Mouse (Mus musculus): ENCODE results near the gene Fcgr4. TPM values are rescaled to one million over a fixed set of nuclear protein-coding genes. Genes with fewer than 3 reads are reported as not detected.

Gene Fcgr4
- polyA plus RNA-seq, 1 experiment from 2014 or later, result not detected

DNA sequence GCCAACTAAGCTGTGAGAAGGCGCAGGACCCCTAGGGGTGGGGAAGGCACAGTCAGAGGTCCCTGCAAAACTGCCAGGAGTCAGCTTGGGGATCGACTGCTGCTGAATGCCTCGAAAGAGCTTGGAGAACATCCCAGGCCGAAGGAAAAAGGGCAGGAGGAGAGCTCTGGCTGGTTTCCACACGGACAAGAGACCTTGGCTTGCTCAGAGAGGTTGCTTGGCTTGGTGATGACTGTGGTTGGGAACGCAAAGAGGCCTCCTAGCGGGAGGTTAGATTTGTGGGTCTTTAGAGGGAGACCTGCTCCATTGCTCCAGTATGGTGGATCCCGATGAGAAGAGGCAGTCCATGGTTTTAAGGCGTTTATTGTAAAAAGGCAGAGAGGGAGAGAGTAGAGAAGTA, 29.1 kb upstream of the Fcgr4 start:
- DNase-seq (ENCODE audit: low spot score), result no peak
- Histone ChIP-seq H3K4me1 (no peaks in the 10 kb centered on the region), H3K27me3 (ENCODE audit: low read depth, poor library complexity, severe bottlenecking) (0 out of 2 replicates have a peak, but pooled peaks cover 7% of the 10 kb centered on the region), H3K4me3 (no peak overlapping the region), H3K36me3 (no peaks in the 10 kb centered on the region), H3K9me3 (replicated peaks) (no peaks in the 10 kb centered on the region), H3K27ac (no peak overlapping the region)
- 74% methylated on average over 9 of the region's 9 CpGs for WGBS

DNA sequence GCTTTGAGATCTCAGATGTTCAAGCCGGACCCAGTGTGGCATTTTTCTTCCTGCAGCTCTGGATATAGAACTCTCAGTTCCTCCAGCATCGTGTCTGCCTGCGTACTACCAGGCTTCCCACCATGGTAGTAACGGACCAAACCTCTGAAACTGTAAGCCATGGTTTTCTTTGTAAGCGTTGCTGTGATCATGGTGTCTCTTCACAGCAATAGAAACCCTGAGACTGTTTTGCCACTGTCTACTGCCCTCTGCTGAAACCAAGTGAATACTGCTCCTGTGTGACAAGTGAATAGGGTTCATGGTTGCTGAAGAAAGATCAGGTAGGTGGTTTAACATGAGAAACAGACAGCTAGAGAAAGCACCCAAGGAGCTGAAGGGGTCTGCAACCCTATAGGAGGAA, 26.2 kb upstream of the Fcgr4 start:
- Histone ChIP-seq H3K9me3 (replicated peaks) (no peaks in the 10 kb centered on the region), H3K27me3 (ENCODE audit: low read depth, poor library complexity, severe bottlenecking) (0 out of 2 replicates have a peak, but pooled peaks cover 7% of the 10 kb centered on the region), H3K36me3 (no peaks in the 10 kb centered on the region), H3K4me1 (no peaks in the 10 kb centered on the region), H3K27ac (no peak overlapping the region), H3K4me3 (no peak overlapping the region)
- WGBS, result 66% methylated on average over 5 of the region's 5 CpGs
- no peak for DNase-seq (ENCODE audit: low spot score)

GRCm38 (mm10) chr1:170996034-170996433, 22.7 kb upstream of the Fcgr4 start:
- Histone ChIP-seq H3K4me3 (no peak overlapping the region), H3K27me3 (ENCODE audit: low read depth, poor library complexity, severe bottlenecking) (no peaks in the 10 kb centered on the region), H3K4me1 (0 out of 2 replicates have a peak, but pooled peaks cover 5% of the 10 kb centered on the region), H3K36me3 (no peaks in the 10 kb centered on the region), H3K9me3 (replicated peaks) (no peaks in the 10 kb centered on the region), H3K27ac (no peak overlapping the region)
- no peak for DNase-seq (ENCODE audit: low spot score)
- 86% methylated on average over 3 of the region's 3 CpGs for WGBS

- peak; percentile 58 for DNase-seq (ENCODE audit: low spot score)
- no peak overlapping the region for H3K27ac ChIP-seq
- H3K4me3 ChIP-seq, result no peak overlapping the region
- 49% methylated on average over 3 of the region's 3 CpGs for WGBS
- H3K36me3 ChIP-seq, result no peaks in the 10 kb centered on the region
- no peaks in the 10 kb centered on the region for H3K9me3 ChIP-seq (replicated peaks)
- no peaks in the 10 kb centered on the region for H3K27me3 ChIP-seq (ENCODE audit: low read depth, poor library complexity, severe bottlenecking)
- H3K4me1 ChIP-seq, result 0 out of 2 replicates have a peak, but pooled peaks cover 5% of the 10 kb centered on the region
Observed at GRCm38 (mm10) chr1:170996753-170997152, 22.0 kb upstream of the Fcgr4 start.

- DNase-seq (ENCODE audit: low spot score), result no peak
- Histone ChIP-seq H3K4me1 (0 out of 2 replicates have a peak, but pooled peaks cover 5% of the 10 kb centered on the region), H3K27ac (no peak overlapping the region), H3K9me3 (replicated peaks) (no peaks in the 10 kb centered on the region), H3K36me3 (no peaks in the 10 kb centered on the region), H3K27me3 (ENCODE audit: low read depth, poor library complexity, severe bottlenecking) (no peaks in the 10 kb centered on the region), H3K4me3 (peak overlapping the region; percentile 28; the same call in 1 of the 2 replicates)
- WGBS, result 66% methylated on average over 21 of the region's 21 CpGs
Observed at GRCm38 (mm10) chr1:170997756-170998655, 20.7 kb upstream of the Fcgr4 start.

GRCm38 (mm10) chr1:170999811-171000210, 18.9 kb upstream of the Fcgr4 start:
- Histone ChIP-seq H3K27me3 (ENCODE audit: low read depth, poor library complexity, severe bottlenecking) (no peaks in the 10 kb centered on the region), H3K4me3 (no peak overlapping the region), H3K9me3 (replicated peaks) (no peaks in the 10 kb centered on the region), H3K27ac (no peak overlapping the region), H3K36me3 (no peaks in the 10 kb centered on the region), H3K4me1 (0 out of 2 replicates have a peak, but pooled peaks cover 5% of the 10 kb centered on the region)
- no peak for DNase-seq (ENCODE audit: low spot score)

DNA sequence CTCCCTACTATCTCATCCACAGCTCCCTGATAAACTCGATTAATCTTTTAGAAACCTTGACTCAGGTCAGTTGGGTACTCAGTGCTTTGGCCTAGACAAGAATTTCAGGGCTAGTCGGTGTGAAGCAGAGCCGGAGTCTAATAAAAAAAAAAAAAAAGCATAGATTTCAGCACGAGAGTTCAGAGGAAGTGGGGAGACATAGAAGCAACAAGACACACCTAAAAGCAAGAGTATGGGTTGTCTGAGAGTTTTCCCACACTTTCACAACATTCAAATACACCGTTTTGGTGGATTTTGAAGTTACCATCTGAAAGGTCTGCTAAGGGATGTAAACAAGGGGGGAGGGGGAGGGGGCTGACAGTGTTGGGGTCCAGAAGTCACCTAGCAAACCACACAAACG, 13.6 kb upstream of the Fcgr4 start:
- no peaks in the 10 kb centered on the region for H3K4me1 ChIP-seq
- 74% methylated on average over 6 of the region's 6 CpGs for WGBS
- H3K27ac ChIP-seq, result no peak overlapping the region
- no peaks in the 10 kb centered on the region for H3K36me3 ChIP-seq
- DNase-seq (ENCODE audit: low spot score), result no peak
- H3K27me3 ChIP-seq (ENCODE audit: low read depth, poor library complexity, severe bottlenecking), result no peaks in the 10 kb centered on the region
- no peaks in the 10 kb centered on the region for H3K9me3 ChIP-seq (replicated peaks)
- no peak overlapping the region for H3K4me3 ChIP-seq

DNA sequence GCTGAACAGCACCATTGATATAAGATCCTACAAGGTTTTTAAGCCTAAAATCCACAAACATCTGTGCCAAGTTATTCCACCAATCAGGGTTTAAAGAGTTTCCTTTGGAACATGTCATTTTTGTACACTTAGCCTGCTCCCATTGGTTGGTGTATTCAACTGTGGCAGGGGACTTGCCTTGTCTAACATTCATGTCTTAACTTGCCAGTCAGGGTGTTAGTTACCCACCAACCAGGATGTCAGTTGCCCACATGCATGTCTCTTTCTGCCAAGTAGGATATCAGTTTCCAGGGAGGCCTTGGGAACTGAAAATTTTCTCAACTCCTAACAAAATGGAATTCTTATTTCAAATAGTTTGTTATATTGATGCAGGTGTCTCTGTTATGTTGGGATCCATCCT, 13.1 kb upstream of the Fcgr4 start:
- H3K9me3 ChIP-seq (replicated peaks), result no peaks in the 10 kb centered on the region
- H3K4me3 ChIP-seq, result no peak overlapping the region
- H3K27ac ChIP-seq, result no peak overlapping the region
- H3K36me3 ChIP-seq, result no peaks in the 10 kb centered on the region
- H3K4me1 ChIP-seq, result no peaks in the 10 kb centered on the region
- DNase-seq (ENCODE audit: low spot score), result no peak
- no peaks in the 10 kb centered on the region for H3K27me3 ChIP-seq (ENCODE audit: low read depth, poor library complexity, severe bottlenecking)

DNA sequence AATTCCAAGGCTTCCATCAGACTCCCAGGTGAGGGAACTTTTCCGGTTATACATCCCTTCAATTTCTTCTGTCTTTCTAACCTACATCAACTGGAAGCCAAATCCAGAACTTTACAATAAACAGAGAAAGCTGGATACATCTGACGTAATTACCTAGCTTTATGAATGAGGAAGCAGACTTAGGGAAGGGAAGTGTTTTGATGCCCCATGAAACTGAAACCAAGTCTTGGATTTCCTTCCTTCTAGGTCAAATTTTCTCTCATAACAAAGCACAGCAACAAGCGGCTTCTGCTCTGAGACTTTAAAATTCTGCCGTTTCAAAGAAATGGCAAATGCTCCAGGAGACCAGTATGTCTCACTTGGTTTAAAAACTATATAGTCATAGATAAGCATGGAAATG, 12.4 kb upstream of the Fcgr4 start:
- H3K4me3 ChIP-seq, result no peak overlapping the region
- H3K9me3 ChIP-seq (replicated peaks), result no peaks in the 10 kb centered on the region
- no peak for DNase-seq (ENCODE audit: low spot score)
- no peaks in the 10 kb centered on the region for H3K36me3 ChIP-seq
- no peaks in the 10 kb centered on the region for H3K4me1 ChIP-seq
- 91% methylated on average over 4 of the region's 4 CpGs for WGBS
- H3K27ac ChIP-seq, result no peak overlapping the region
- no peaks in the 10 kb centered on the region for H3K27me3 ChIP-seq (ENCODE audit: low read depth, poor library complexity, severe bottlenecking)

DNA sequence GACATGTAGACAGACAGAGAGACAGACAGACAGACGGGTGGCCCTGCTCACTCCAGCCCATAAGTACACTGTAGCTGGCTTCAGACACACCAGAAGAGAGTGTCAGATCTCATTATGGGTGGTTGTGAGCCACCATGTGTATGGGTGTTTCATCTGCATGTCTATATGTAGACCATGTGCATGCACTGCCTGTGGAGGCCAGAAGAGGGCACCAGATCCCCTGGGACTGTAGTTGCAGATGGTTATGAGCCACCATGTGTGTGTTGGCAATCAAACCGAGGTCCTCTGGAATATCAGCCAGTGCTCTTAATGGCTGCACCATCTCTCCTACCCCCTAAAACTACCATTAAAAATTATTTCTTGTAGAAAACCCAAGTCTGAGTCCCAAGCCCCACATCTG, 11.8 kb upstream of the Fcgr4 start:
- H3K36me3 ChIP-seq, result no peaks in the 10 kb centered on the region
- no peaks in the 10 kb centered on the region for H3K9me3 ChIP-seq (replicated peaks)
- DNase-seq (ENCODE audit: low spot score), result no peak
- H3K27ac ChIP-seq, result no peak overlapping the region
- H3K27me3 ChIP-seq (ENCODE audit: low read depth, poor library complexity, severe bottlenecking), result no peaks in the 10 kb centered on the region
- WGBS, result 94% methylated on average over 2 of the region's 2 CpGs
- H3K4me3 ChIP-seq, result no peak overlapping the region
- H3K4me1 ChIP-seq, result no peaks in the 10 kb centered on the region

DNA sequence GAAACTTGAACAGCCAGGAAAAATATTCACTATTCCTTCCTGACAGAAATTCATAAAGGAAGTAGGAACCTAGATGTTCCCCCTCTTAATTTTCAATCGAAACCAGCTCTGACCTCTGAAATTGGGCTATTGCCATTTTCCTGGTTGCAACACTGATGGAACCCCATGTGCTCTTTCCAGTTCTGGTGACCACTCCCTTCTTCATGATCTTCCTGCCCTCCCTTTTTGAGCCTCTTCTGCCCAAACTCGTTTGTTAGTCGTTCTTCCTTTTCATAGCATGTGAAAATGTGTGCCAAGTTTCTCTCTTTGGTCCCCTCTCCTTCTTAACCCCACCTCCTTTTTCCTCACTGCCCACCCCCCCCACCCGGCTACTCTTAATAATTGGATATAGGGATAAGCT, 7.0 kb upstream of the Fcgr4 start:
- H3K36me3 ChIP-seq, result no peaks in the 10 kb centered on the region
- 80% methylated on average over 4 of the region's 4 CpGs for WGBS
- no peaks in the 10 kb centered on the region for H3K27me3 ChIP-seq (ENCODE audit: low read depth, poor library complexity, severe bottlenecking)
- no peak overlapping the region for H3K27ac ChIP-seq
- no peaks in the 10 kb centered on the region for H3K4me1 ChIP-seq
- DNase-seq (ENCODE audit: low spot score), result no peak
- no peak overlapping the region for H3K4me3 ChIP-seq
- no peaks in the 10 kb centered on the region for H3K9me3 ChIP-seq (replicated peaks)

- 84% methylated on average over 6 of the region's 6 CpGs for WGBS
- Histone ChIP-seq H3K27ac (no peak overlapping the region), H3K4me1 (no peaks in the 10 kb centered on the region), H3K36me3 (no peaks in the 10 kb centered on the region), H3K4me3 (no peak overlapping the region), H3K27me3 (ENCODE audit: low read depth, poor library complexity, severe bottlenecking) (no peaks in the 10 kb centered on the region), H3K9me3 (replicated peaks) (no peaks in the 10 kb centered on the region)
- no peak for DNase-seq (ENCODE audit: low spot score)
Observed at GRCm38 (mm10) chr1:171016676-171017356, 1.9 kb upstream of the Fcgr4 start.

DNA sequence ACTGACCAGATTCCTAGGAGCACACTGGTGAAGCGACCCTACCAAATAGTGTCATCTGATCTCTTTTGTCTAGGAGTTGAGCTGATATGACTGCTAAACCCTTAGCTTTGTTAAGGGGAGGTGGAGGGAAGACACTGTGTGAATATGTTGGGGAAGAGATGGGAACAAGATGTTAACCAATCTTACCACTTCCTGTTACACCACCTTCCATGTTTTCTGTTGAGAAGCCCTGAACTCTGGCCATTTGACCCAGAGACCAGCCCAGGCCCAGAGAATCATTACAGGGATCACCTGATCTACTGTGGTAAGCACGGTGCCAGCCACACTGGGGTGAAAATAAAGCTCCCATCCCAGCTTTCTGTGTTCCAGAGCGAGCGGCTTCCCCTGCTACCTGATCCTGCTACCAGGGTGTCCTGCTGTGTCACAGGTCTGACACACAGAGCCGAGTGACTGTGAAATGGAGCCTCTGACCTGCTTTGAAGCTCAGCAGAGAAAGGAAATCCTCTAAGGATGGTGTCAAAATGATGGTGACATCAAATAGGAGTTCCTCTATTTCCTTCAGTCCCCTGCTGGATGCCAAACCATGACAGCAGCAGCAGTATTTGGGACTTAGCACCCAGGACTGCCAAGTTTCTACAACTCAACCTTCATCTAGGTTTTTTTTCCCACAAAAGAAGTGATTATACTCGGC, 1.1 kb upstream of the Fcgr4 start:
- H3K36me3 ChIP-seq, result no peaks in the 10 kb centered on the region
- WGBS, result 42% methylated on average over 6 of the region's 6 CpGs
- H3K27ac ChIP-seq, result no peak overlapping the region
- H3K27me3 ChIP-seq (ENCODE audit: low read depth, poor library complexity, severe bottlenecking), result no peaks in the 10 kb centered on the region
- H3K4me3 ChIP-seq, result no peak overlapping the region
- H3K4me1 ChIP-seq, result no peaks in the 10 kb centered on the region
- H3K9me3 ChIP-seq (replicated peaks), result no peaks in the 10 kb centered on the region
- DNase-seq (ENCODE audit: low spot score), result no peak

Data from limb, embryonic 10.5 days (tissue).